Comparison of ENCODE assay signal across 9 mouse cellular contexts in the genomic region with DNA sequence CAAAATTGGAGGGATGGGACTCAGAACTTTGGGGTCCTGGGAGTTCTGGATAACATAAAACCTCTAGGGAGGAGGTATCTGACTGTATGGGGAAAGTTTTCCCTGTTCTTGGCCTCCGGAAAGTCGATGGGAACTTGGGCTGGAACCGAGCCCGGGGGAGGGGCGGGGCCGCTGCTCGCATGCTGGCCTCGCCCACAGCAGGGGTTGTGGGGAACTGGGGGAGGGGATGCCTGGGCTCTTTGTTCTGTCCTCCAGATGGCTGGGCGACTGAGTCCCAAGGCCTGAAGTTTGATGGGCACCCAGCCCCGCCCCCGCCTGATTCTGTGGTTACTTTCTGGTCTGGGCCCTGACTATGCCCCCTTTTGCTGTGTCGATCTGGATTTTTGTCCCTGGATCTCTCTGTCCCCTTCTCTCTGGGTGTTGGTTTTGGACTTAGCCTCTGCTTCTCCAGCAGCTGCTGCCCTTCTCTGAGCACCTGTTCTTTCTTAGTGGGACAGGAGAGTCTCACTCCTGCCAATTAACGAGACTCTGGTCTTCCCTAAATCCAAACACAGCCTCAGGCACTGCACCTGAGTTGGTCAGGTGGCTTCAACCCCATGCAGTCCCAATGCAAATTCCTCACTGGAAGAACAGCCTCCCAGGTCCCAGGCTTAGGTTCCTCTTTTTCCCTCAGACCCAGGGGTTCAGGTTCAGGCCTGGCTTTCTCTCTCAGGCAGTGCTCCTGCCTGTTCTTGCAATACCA. TPM values are rescaled to one million over a fixed set of nuclear protein-coding genes. Genes with fewer than 3 reads are reported as not detected.
A peak's percentile ranks its signal among the peaks of the same experiment; 100 is the strongest.
DNase-seq lines count a peak whose midpoint lies in the region; ATAC-seq lines count a peak whose summit lies in the region.
"Had no signal": no experiment of that assay in that cellular context is flagged by ENCODE, and none has a peak within 500 bp of the region (broad histone marks: within the 10 kb centered on the region; RNA-seq: fewer than 3 reads in every experiment).

No protein-coding gene starts in this region.

- H3K4me3 ChIP-seq in erythroblast, embryonic 14.5 days (replicated peaks) = peak overlapping the region; percentile 37

- H3K27me3 ChIP-seq in erythroblast, embryonic 14.5 days (ENCODE audit: control insufficient read depth) = peaks cover 45% of the 10 kb centered on the region

- no peak for ATAC-seq in erythroblast, adult 5-6 weeks (replicated peaks; ENCODE audit: low FRiP score, poor library complexity, severe bottlenecking)
- peak; percentile 39; the same call in 1 of the 2 replicates for ATAC-seq in common myeloid progenitor, adult 5-6 weeks (replicated peaks; ENCODE audit: low read depth, poor library complexity, severe bottlenecking)
- no peak for ATAC-seq in cerebellum, adult (ENCODE audit: insufficient number of reproducible peaks, low FRiP score, low TSS enrichment)

- no peaks in the 10 kb centered on the region for H3K9me3 ChIP-seq in erythroblast, embryonic 14.5 days (ENCODE audit: control insufficient read depth, low read length)

- no peaks in the 10 kb centered on the region for H3K36me3 ChIP-seq in erythroblast, embryonic 14.5 days (ENCODE audit: control insufficient read depth)

- H3K4me1 ChIP-seq in erythroblast, embryonic 14.5 days (ENCODE audit: control insufficient read depth) = peaks cover 13% of the 10 kb centered on the region

- peak; percentile 48 to 61 for DNase-seq in heart, adult 9 months (ENCODE audit: low spot score in 2 of 2)
- peak; percentile 94 for DNase-seq in kidney, postnatal 10 days
- peak; percentile 86 to 90 for DNase-seq in lung, postnatal 4 days
- DNase-seq in testis, postnatal 10 days (ENCODE audit: low spot score) = peak; percentile 89

RNA-seq across cellular contexts. Expression of a gene that starts 1.1 kb away (rescaled TPM):
- 0.06 and 0.10 TPM in 2 replicates for polyA plus RNA-seq in erythroblast, embryonic 14.5 days (2012)
- not detected in 2 replicates for total RNA-seq in erythroblast, adult 5-6 weeks (2015; ENCODE audit: low replicate concordance)
- 0.42 and 0.51 TPM in 2 replicates for total RNA-seq in erythroblast, adult 5-6 weeks (2017; ENCODE audit: low replicate concordance)
- total RNA-seq in common myeloid progenitor, adult 5-6 weeks (2017) = 0.55 and 0.87 TPM in 2 replicates
- polyA plus RNA-seq: macrophage had no signal

RNA-seq across cellular contexts. Expression of a gene that starts 4.7 kb away (rescaled TPM):
- 0.55 and 0.60 TPM in 2 replicates for polyA plus RNA-seq in erythroblast, embryonic 14.5 days (2012)
- total RNA-seq in erythroblast, adult 5-6 weeks (2015; ENCODE audit: low replicate concordance) = 6.3 and 20.8 TPM in 2 replicates
- total RNA-seq in erythroblast, adult 5-6 weeks (2017; ENCODE audit: low replicate concordance) = 0.56 TPM in 1 of 2 replicates, not detected in the other
- total RNA-seq in common myeloid progenitor, adult 5-6 weeks (2017) = 6.7 and 17.4 TPM in 2 replicates
- polyA plus RNA-seq: macrophage had no signal

RNA-seq across cellular contexts. Expression of a gene that starts 11.9 kb away (rescaled TPM):
- 0.05 TPM in 1 of 2 replicates, not detected in the other for polyA plus RNA-seq in erythroblast, embryonic 14.5 days (2012)
- total RNA-seq in erythroblast, adult 5-6 weeks (2015; ENCODE audit: low replicate concordance) = not detected in 2 replicates
- total RNA-seq in erythroblast, adult 5-6 weeks (2017; ENCODE audit: low replicate concordance) = not detected in 2 replicates
- 0.18 and 2.0 TPM in 2 replicates for total RNA-seq in common myeloid progenitor, adult 5-6 weeks (2017)
- polyA plus RNA-seq: macrophage had no signal

RNA-seq across cellular contexts. Expression of a gene that starts 22.3 kb away (rescaled TPM):
- polyA plus RNA-seq in erythroblast, embryonic 14.5 days (2012) = 0.70 and 1.2 TPM in 2 replicates
- 38.9 and 50.1 TPM in 2 replicates for total RNA-seq in erythroblast, adult 5-6 weeks (2015; ENCODE audit: low replicate concordance)
- 18.7 and 20.7 TPM in 2 replicates for total RNA-seq in erythroblast, adult 5-6 weeks (2017; ENCODE audit: low replicate concordance)
- total RNA-seq in common myeloid progenitor, adult 5-6 weeks (2017) = 28.9 and 41.4 TPM in 2 replicates

RNA-seq across cellular contexts. Expression of a gene that starts 24.3 kb away (rescaled TPM):
- not detected in 2 replicates for polyA plus RNA-seq in erythroblast, embryonic 14.5 days (2012)
- total RNA-seq in erythroblast, adult 5-6 weeks (2015; ENCODE audit: low replicate concordance) = not detected in 2 replicates
- not detected in 2 replicates for total RNA-seq in erythroblast, adult 5-6 weeks (2017; ENCODE audit: low replicate concordance)
- not detected in 2 replicates for total RNA-seq in common myeloid progenitor, adult 5-6 weeks (2017)
- polyA plus RNA-seq: macrophage had no signal
